Mouse (Mus musculus) cerebellum, adult 8-10 months (tissue): ENCODE measurements around the gene Tectb.
"Not testable (repeated sequence)": the region's sequence is repeated elsewhere in the genome, so short reads cannot be mapped to it uniquely, and the experiment has no call there.

Source experiments
- DNase-seq: peaks from one replicate; pipeline ENCODE4 v3.0.0; 2022

Tectb gene

GRCm38 (mm10) chr19:55180433-55180832 is at the start of gene Tectb:
TSS of gene Tectb (plus strand) at chr19:55180733.
- DNase-seq, result no peak

DNA sequence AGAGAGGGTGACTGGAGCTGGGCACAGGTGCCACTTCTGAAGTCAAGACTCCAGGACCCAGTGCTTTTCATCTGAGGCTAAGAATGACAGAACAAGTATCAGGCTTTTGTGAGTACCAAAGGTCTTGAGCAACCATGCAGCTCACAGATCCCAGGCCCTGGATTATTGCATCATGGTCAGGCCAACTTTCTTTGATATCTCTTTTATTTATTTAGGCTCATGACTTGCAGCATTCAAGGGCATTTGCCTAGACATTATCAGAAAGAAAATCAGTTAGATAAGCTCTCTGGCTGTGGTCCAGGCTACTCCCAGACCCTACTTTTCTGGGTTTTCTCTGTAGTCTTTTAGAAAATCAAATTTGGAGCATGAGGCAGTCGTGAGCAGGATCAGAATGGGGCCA is 48.8 kb upstream of the Tectb start:
- DNase-seq, result no peak

DNA sequence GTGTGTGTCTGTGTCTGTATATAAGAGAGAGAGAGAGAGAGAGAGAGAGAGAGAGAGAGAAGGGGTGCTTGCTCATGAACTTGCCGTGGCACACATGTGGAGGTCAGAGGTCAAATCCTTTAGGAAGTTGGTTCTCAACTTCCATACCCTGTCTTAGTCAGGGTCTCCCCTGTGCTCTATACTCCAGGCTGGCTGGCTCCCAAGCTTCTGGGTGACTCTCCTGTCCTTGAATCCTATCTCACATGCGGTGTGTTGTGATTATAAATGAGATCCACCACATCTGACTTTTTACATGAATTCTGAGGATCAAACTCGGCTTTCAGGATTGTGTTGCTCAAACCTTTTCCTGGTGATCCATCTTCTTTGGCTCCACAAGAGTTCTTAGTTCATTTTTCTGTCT is 48.1 kb upstream of the Tectb start:
- no peak for DNase-seq

- no peak for DNase-seq
These were observed 46.0 kb upstream of the Tectb start for GRCm38 (mm10) chr19:55134521-55134920.

GRCm38 (mm10) chr19:55135918-55136317 is 44.6 kb upstream of the Tectb start:
- DNase-seq, result no peak

DNA sequence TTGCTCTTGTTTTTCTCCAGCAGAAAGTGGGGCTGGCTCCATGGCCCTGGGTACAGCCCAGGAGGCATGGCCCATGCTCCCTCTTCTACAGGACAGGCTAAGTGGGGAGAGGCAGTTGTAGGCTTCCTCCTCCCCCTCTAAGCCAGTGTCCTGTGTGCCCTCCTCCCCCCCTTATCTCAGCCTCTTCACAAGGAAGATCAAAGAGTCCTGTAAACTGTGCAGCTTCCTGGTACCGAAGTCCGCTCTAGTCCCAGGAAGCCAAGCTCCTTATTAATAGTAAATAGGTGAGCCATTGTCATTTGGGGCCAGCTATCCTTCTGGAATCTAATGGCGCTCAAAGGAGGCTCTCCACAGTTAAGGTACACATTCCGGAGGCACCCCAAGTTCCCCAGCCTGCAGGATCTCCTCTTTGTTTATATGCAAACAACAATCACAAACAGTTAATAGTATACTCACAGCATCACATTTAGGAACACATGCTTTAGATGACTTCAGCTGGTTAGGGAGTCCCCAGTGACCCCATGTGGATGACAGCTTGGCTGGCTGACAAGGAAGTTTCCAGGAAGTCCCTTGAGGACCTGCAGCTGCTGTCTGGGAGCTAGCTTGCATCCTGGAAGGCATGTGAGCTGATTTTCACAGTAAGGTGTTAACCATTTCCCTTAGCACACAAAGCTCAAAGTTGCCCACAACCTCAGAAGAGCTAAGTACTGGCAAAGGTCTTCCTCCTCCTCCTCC is 43.7 kb upstream of the Tectb start:
- no peak for DNase-seq

GRCm38 (mm10) chr19:55137884-55138283 is 42.6 kb upstream of the Tectb start:
- no peak for DNase-seq

DNA sequence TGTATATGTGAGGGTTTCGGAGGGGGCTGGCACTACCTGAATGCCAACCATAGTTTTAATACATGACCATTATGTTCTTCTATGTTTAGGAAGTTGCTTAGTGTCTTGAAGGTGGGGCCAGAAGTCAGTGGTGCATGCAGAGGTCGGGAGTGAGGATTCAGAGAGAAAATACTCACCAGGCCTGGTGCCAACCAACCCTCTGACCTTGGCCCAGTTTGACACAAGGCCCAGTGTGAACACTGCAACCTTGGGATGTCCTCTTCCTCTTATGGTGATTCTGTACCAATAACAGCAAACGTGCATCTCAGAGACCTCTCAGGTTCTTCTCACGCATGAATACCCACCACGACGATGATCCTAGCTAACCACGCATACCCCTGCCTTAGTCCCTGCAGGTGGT is 42.0 kb upstream of the Tectb start:
- no peak for DNase-seq

DNA sequence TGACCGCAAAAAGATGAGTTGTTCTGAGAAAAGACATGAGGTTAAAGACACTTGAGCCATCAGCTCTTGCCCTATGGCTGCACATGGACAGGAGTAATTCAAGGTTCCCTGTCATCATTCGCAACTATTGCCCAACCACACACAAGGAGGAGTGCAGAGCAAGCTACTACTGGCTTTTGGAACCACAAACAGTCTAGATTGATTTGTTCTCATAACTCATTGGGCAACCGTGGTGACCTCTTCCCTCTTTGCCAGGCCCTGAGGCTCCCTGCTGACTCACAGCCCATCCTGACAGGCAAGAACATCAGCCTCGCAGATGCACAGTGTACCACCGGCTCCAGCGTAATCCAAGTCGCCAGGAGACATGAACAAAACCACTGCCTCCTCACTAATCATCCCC is 41.2 kb upstream of the Tectb start:
- no peak for DNase-seq

GRCm38 (mm10) chr19:55143391-55144300 is 36.9 kb upstream of the Tectb start:
- no peak for DNase-seq

- no peak for DNase-seq
These were observed 35.8 kb upstream of the Tectb start for GRCm38 (mm10) chr19:55144691-55145090.

GRCm38 (mm10) chr19:55145136-55145535 is 35.4 kb upstream of the Tectb start:
- DNase-seq, result no peak

DNA sequence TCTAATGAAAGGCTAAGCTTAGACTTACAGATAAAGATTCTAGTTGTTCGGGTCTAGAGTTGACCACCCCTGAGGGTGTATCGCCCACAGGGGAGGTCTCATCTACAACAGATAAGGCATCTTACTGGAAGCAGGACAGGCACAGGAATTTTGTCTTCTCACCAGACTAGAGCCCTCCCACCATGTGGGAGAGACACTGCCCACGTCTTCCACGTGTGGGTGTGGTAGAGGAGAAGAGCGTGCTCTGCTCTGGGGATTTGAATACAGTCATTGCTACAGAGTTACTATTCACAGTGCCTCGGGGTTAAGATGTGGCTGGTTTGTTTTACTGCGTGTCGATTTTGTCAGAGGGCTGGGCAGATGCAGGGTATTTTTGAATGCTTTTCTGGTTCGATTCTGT is 33.0 kb upstream of the Tectb start:
- DNase-seq, result no peak

DNA sequence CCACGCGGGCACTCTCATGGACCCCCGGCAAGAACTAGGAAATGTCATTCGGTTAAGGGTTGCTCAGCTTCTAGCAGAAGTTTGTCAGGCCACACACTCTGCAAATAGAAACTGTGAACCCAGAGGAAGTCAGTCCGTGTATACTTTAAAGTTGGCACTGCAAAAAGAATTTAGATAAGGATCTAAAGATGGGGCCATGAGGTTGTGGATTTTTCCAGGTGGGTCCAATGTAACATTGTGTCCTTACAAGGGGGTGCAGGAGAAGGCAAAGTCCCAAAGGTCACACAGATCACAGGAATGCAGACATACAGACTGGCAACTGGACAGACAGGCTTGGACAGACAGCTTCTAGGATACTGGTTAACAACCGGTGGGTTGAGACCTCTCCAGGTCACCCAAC is 32.4 kb upstream of the Tectb start:
- no peak for DNase-seq

DNA sequence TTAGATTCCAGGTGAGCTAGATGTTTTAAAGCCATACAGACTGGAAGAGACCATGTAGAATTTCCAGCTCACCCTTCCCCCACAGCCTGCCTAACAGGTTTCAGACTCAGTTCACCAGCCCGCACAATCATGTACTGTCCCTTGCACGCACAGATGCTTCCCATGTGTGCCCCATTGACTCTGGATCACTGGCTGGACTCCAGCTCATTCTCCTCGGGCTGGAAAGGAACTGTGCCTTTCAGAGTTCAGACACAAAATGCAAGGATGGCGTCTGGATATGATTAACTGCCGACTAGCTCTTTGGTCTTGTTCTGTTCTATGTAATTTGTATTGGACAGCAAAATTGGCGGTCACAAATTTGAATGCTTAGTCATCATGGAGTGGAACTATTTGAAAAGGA is 30.9 kb upstream of the Tectb start:
- no peak for DNase-seq

- DNase-seq, result not testable (repeated sequence)
These were observed 28.3 kb upstream of the Tectb start for GRCm38 (mm10) chr19:55152274-55152673.

- no peak for DNase-seq
These were observed 27.6 kb upstream of the Tectb start for GRCm38 (mm10) chr19:55152983-55153382.

- no peak for DNase-seq
These were observed 23.5 kb upstream of the Tectb start for GRCm38 (mm10) chr19:55157029-55157428.

- DNase-seq, result no peak
These were observed 21.9 kb upstream of the Tectb start for GRCm38 (mm10) chr19:55158606-55159005.

DNA sequence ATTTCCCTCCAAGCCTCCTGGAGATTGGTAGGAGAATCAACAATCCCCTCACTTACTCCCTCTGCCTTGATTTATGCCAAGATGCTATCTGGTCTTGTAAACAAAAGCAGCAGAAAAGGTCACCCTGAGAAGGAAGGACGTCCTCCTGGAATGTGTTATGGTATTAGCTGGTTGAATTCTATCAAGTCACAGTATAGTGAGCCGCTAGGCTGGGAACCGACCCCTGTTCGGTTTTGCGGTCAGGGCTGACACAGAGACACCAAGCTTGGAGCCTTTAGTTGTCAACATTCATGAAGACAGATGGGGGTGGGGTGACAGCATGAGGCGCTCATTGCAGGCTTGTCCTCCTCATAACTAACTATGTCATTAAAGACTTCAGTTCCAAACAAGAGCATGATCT is 20.7 kb upstream of the Tectb start:
- DNase-seq, result no peak

DNA sequence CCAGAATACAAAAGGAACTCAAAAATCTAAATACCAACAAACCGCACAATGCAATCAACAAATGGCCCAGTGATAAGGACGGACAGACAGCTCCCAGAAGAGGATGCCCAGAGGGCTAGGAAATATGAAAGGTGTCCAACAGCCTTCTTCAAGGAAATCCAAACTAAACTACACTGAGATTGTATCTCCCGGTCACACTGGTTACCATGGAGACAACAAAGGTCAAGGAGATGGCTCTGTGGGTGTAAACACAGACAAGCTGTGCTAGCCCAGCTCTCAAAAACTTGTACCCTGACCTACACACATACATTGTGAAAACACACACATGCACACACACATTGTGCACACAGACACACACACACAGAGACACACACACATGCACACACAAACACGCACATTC is 18.3 kb upstream of the Tectb start:
- no peak for DNase-seq

DNA sequence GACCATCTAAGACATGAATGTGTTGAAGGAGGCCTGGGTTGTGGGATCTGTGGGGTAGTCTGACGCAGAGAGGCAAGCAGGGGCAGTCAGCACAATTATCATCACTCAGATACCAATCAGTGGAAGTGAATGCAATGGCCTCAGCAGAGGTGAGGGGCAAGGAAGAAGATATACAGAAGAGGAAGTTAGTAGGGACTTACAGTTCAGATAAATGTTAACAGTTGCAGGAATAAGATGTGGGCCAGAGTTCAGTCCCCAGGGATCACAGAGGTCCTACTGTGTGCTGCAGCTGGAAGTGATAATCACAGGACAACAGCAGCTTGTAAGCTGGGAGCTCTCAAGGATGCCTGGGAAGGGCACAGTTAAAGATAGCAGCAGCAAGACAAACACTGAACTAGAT is 16.4 kb upstream of the Tectb start:
- no peak for DNase-seq

DNA sequence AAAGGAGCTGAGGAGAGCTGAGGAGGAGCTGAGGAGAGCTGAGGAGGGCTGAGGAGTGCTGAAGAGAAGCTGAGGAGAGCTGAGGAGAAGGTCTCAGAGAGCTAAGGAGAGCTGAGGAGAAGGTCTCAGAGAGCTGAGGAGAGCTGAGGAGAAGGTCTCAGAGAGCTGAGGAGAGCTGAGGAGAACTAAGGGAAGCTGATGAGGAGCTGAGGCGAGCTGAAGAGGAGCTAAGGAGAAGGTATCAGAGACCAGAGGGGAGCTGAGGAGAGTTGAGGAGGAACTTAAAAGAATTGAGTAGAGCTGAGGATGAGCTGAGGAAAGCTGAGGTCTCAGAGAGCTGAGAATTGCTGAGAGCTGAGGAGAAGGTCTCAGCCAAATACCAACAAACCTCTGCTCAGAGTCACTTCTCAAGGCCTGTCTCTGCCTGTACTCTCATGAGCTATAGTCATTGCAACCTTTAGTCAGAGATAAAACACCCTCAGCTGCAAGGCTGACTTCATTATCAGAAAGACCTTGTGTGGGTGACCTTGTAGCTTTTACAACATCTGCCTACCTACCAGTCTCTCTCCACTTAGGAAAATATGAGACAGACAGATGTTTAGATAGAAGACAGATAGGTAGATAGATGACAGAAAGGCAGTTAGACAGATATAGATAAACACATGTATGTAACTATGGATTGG is 15.2 kb upstream of the Tectb start:
- DNase-seq, result no peak

DNA sequence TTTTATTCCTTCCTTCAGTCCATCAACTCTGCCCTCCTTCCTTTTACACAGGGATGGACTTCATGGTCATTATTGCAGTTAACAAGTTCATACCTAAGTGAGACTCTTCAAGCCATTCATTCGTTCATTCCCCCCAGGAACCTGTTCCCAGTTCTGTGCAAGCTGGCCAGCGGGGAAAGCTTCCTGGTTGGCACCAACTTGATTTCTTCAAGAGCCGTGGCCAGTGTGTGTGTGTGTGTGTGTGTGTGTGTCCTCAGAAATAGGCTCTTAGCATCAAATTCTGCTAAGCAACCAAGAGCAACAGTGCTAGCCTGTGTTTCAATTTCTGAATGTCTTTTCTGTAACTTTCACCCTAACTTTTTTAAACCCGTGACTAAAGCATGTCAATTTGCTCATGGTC is 14.6 kb upstream of the Tectb start:
- DNase-seq, result no peak
